Mouse (Mus musculus): ENCODE results near the gene Capn15.

Gene Capn15

GRCm38 (mm10) chr17:25919786-25920642 is 65.6 kb downstream of the Capn15 start:
- DNase-seq (ENCODE audit: low read depth, low spot score): peak; percentile 100

- no peak for DNase-seq (ENCODE audit: low read depth, low spot score)
Observed at GRCm38 (mm10) chr17:25919144-25919785, 66.3 kb downstream of the Capn15 start, which contains the start of gene Rab40c. Gene Rab40c, minus strand, starts transcription at chr17:25919727.

GRCm38 (mm10) chr17:25918037-25918750 is 67.4 kb downstream of the Capn15 start:
- no peak for DNase-seq (ENCODE audit: low read depth, low spot score)

DNA sequence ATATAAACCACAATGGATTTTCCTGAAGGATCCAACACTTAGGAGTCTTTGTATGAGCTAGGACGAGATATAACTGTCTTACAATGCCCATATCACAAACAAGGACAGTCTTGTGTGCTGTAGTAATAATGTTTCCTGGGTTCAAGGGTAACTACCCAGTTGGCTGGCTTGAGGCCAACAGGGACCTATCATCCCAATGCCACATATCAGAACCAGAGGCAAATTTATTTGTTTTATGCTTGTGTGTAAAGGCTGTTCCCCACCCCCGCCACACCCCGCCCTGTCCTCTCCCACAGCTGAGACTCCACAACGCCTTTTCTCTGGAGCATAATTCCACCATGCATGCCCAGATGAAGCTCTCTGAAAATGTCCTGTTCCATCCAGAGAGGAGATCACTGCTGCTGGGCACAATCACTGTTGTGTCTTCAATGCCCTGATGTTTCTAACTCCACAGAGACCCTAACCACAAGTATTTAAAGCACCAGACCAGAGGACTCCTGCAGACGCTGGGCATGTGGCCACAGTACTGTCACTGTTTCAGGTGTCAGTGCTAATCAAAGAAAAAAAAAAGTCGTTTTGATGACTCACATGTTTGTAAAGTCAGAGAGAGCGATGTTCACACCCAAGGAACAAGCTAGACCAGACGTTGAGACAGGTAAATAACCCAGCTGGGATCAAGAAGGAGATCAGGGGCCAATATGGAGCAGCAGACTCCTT is 68.5 kb downstream of the Capn15 start:
- DNase-seq (ENCODE audit: low read depth, low spot score): no peak

DNA sequence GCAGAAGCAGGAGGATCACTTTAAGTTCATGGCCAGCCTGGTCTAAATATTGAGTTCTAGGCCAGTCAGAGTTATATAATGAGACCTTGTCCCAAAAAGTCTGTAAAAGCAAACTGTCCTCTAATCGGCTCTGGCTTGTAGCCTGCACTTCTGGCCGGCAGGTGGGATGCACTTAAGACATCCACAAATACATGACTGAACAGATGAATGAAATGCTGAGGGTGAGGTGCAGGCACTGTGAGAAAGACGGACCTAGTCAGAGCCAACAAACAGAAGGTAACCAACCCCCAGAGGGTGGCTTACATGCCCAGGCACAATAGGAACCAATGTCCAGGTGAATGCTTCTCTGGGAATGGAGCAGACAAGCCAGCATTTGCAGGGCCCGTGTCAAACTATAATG is 71.3 kb downstream of the Capn15 start:
- DNase-seq (ENCODE audit: low read depth, low spot score): no peak

- DNase-seq (ENCODE audit: low read depth, low spot score): no peak
Observed at GRCm38 (mm10) chr17:25913877-25914275, 71.7 kb downstream of the Capn15 start.

- peak; percentile 79 for DNase-seq (ENCODE audit: low read depth, low spot score)
Observed at GRCm38 (mm10) chr17:25913186-25913876, 72.3 kb downstream of the Capn15 start.

DNA sequence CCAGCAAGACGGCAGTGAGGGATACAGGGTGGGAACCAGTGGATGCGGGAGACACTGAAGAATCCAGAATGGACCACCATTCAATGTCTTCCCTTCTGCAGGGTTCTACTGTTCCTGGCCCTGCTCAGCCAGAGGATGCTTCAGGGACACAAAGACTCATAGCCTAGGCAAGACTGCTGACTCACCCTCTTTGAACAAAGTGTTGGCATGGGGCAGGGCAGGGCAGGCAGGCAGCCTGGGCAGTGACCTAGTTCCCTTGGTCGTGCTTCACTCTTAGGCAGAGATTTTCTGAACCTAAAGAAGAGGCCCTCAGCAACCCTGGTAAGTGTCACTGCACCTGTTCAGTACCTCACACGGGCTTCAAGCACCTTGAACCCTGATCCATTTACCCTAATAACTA is 73.8 kb downstream of the Capn15 start:
- no peak for DNase-seq (ENCODE audit: low read depth, low spot score)
